Mouse (Mus musculus): ENCODE results near the gene Tmem80. TPM values are rescaled to one million over a fixed set of nuclear protein-coding genes. Genes with fewer than 3 reads are reported as not detected.

The Tmem80 gene
- total RNA-seq, 4 experiments from 2014 or later: 32.4 to 36.5 (median 34.7) TPM

DNA sequence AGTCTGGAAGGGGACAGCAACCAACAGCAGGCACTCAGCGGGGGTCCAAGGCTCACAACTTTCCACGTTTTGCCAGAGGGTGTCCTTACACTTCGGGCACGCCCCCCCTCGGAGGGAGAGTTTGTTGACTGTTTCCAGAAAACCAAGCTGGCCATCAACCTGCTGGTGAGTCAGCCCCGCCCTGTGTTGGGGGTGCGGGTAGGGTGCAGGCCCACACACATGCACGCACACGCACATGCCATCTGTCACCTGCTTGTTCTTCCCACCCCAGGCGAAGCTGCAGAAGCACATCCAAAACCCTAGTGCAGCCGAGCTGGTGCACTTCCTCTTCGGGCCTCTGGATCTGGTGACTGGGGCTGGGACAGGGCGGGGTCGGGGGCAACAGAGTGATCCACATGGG lies 29.4 kb downstream of the Tmem80 start:
- peak in 1 of 2 experiments; percentile 49 for DNase-seq (ENCODE audit: low spot score in 2 of 2)

GRCm38 (mm10) chr7:141361510-141361909 lies 34.0 kb downstream of the Tmem80 start:
- no peak for DNase-seq (ENCODE audit: low spot score in 2 of 2)

- DNase-seq (ENCODE audit: low spot score in 2 of 2): peak; percentile 66 to 84
Measured at GRCm38 (mm10) chr7:141363106-141363751, 35.7 kb downstream of the Tmem80 start.

- no peak for DNase-seq (ENCODE audit: low spot score in 2 of 2)
Measured at GRCm38 (mm10) chr7:141363752-141364125, 36.2 kb downstream of the Tmem80 start.

- DNase-seq (ENCODE audit: low spot score in 2 of 2): no peak
Measured at GRCm38 (mm10) chr7:141364349-141365048, 37.0 kb downstream of the Tmem80 start.

- DNase-seq (ENCODE audit: low spot score in 2 of 2): peak; percentile 29 to 51
Measured at GRCm38 (mm10) chr7:141365049-141365445, 37.5 kb downstream of the Tmem80 start.

GRCm38 (mm10) chr7:141367358-141367757 lies 39.8 kb downstream of the Tmem80 start:
- DNase-seq (ENCODE audit: low spot score in 2 of 2): no peak

DNA sequence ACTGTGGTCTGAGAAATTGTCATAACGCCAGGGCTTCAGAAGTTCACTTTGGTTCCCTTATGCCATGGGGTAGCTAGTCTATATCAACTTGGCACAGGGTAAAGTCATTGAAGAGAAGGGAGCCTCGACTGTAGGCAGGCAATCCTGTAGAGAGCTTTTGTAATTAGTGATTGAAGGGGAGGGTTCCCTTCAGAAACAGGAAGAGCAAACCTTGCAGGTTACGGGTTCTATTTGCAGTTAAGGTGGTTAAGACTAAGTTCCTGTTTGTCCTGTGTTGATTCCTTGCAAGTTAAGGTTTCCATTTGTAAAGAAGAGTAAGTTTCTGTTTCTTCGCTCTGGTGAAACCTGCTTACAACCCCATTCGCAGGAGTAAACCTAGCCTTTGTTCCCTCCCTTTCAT lies 42.4 kb downstream of the Tmem80 start:
- DNase-seq (ENCODE audit: low spot score in 2 of 2): no peak

GRCm38 (mm10) chr7:141371942-141372595 lies 44.5 kb downstream of the Tmem80 start:
- DNase-seq (ENCODE audit: low spot score in 2 of 2): no peak

DNA sequence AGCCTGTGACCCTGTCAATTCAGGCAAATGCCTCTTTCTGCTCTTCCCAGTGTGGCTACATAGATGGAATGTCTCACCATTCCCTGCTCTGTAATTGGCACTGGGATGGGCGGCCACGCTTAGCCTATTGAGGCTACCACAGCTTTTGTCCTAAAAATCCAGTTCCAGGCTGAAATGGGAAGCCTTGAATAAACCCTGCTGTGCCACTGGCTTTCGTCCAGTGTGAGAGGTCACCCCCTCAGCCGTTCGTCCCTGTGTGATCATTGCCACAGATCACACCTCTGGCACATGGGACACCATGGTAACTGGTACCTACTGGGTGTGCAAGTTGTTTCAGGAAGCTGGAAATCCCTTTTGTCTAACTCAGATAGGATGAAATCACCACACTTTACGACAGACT lies 46.1 kb downstream of the Tmem80 start:
- DNase-seq (ENCODE audit: low spot score in 2 of 2): no peak

- no peak for DNase-seq (ENCODE audit: low spot score in 2 of 2)
Measured at GRCm38 (mm10) chr7:141374399-141374798, 46.9 kb downstream of the Tmem80 start.

DNA sequence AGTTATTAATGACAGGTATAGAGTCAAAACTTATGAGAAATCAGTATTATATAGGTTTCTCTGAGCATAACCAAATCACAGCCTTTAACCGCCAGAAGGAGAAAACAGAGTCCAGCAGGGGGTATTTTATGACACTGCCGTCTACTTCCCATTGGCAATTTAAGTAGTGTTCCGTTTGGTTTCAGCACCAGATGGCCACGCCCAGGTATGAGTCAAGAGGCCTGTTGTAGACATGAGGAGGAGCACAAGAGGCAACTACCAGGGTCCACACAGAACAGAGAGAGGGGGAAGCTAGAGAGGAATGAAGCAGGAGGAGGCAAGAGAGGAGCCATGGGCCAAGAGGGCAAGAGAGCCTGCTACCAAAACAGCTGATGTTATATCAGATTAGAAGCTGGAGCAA lies 52.0 kb downstream of the Tmem80 start:
- DNase-seq (ENCODE audit: low spot score in 2 of 2): no peak

- peak in 1 of 2 experiments; percentile 42 for DNase-seq (ENCODE audit: low spot score in 2 of 2)
Measured at GRCm38 (mm10) chr7:141381068-141381835, 53.7 kb downstream of the Tmem80 start.

Other genes starting within 250 kb of the Tmem80 start
- gene Pkp3, start 249.5 kb upstream of the Tmem80 start, total RNA-seq (2022): not detected
- gene Sigirr, start 227.2 kb upstream of the Tmem80 start, total RNA-seq (2022): 1 to 10 TPM; 2.6 to 3.1 (median 2.9) TPM
- not detected for gene Ano9, start 209.9 kb upstream of the Tmem80 start, total RNA-seq (2022)
- 10 to 100 TPM; 39.5 to 57.5 (median 54.0) TPM for gene Ptdss2, start 205.4 kb upstream of the Tmem80 start, total RNA-seq (2022)
- 10 to 100 TPM; 37.5 to 49.4 (median 42.2) TPM for gene Rnh1, start 154.9 kb upstream of the Tmem80 start, total RNA-seq (2022)
- gene Hras, start 133.7 kb upstream of the Tmem80 start, total RNA-seq (2022): 100 to 1,000 TPM; 181 to 211 (median 191) TPM
- 1 to 10 TPM; 3.6 to 5.6 (median 5.1) TPM for gene Lrrc56, start 133.6 kb upstream of the Tmem80 start, total RNA-seq (2022)
- gene Lmntd2, start 113.7 kb upstream of the Tmem80 start, total RNA-seq (2022): not detected
- gene Rassf7, start 111.9 kb upstream of the Tmem80 start, total RNA-seq (2022): 1 to 10 TPM in 2 of 4 experiments, under 1 TPM in 2; 0.71 to 2.0 (median 1.00) TPM
- 10 to 100 TPM; 68.4 to 95.2 (median 79.3) TPM for gene Phrf1, start 99.0 kb upstream of the Tmem80 start, total RNA-seq (2022)
- gene Irf7, start 61.3 kb upstream of the Tmem80 start, total RNA-seq (2022): 1 to 10 TPM in 2 of 4 experiments, under 1 TPM in 2; 0.85 to 3.8 (median 2.0) TPM
- gene Cdhr5, start 51.0 kb upstream of the Tmem80 start, total RNA-seq (2022): not detected
- gene Sct, start 48.6 kb upstream of the Tmem80 start, total RNA-seq (2022): not detected
- under 1 TPM in 1 of 4 experiments, not detected in 3; 0.27 TPM for gene Drd4, start 35.7 kb upstream of the Tmem80 start, total RNA-seq (2022)
- gene Deaf1, start within 50 bp of the Tmem80 start, total RNA-seq (2022): 10 to 100 TPM; 67.9 to 84.7 (median 78.5) TPM
- 1 to 10 TPM; 3.6 to 7.2 (median 6.4) TPM for gene Eps8l2, start 11.1 kb downstream of the Tmem80 start, total RNA-seq (2022)
- gene Taldo1, start 64.5 kb downstream of the Tmem80 start, total RNA-seq (2022): 100 to 1,000 TPM; 107 to 127 (median 116) TPM
- 10 to 100 TPM; 36.8 to 41.3 (median 38.6) TPM for gene Gatd1, start 86.4 kb downstream of the Tmem80 start, total RNA-seq (2022)
- 100 to 1,000 TPM; 248 to 286 (median 272) TPM for gene Cend1, start 101.8 kb downstream of the Tmem80 start, total RNA-seq (2022)
- gene Slc25a22, start 110.2 kb downstream of the Tmem80 start, total RNA-seq (2022): 100 to 1,000 TPM; 295 to 343 (median 318) TPM
- gene Pidd1, start 116.3 kb downstream of the Tmem80 start, total RNA-seq (2022): 1 to 10 TPM; 1.1 to 2.0 (median 1.5) TPM
- 100 to 1,000 TPM; 490 to 734 (median 578) TPM for gene Rplp2, start 119.6 kb downstream of the Tmem80 start, total RNA-seq (2022)
- gene Pnpla2, start 127.5 kb downstream of the Tmem80 start, total RNA-seq (2022): 10 to 100 TPM; 23.0 to 31.8 (median 24.3) TPM
- 1 to 10 TPM; 4.0 to 5.8 (median 4.9) TPM for gene Cracr2b, start 133.4 kb downstream of the Tmem80 start, total RNA-seq (2022)
- gene Cd151, start 139.7 kb downstream of the Tmem80 start, total RNA-seq (2022): 10 to 100 TPM; 27.3 to 42.2 (median 32.0) TPM
- 10 to 100 TPM; 32.4 to 40.6 (median 35.1) TPM for gene Polr2l, start 147.4 kb downstream of the Tmem80 start, total RNA-seq (2022)
- gene Tspan4, start 147.5 kb downstream of the Tmem80 start, total RNA-seq (2022): 10 to 100 TPM; 14.7 to 38.7 (median 26.7) TPM
- gene Chid1, start 212.1 kb downstream of the Tmem80 start, total RNA-seq (2022): 10 to 100 TPM; 74.8 to 80.6 (median 76.0) TPM
- 100 to 1,000 TPM; 217 to 253 (median 230) TPM for gene Ap2a2, start 234.4 kb downstream of the Tmem80 start, total RNA-seq (2022)